Mouse (Mus musculus) CH12.LX (cell line): ENCODE measurements around the gene Got2. TPM values are rescaled to one million over a fixed set of nuclear protein-coding genes. Genes with fewer than 3 reads are reported as not detected.
A peak's percentile ranks its signal among the peaks of the same experiment; 100 is the strongest.
"Not testable (repeated sequence)": the region's sequence is repeated elsewhere in the genome, so short reads cannot be mapped to it uniquely, and the experiment has no call there.

Experiments used
- DNase-seq: peaks from one replicate; pipeline ENCODE4 v3.0.0-alpha.2; 2013; ENCODE audit errors: extremely low read depth
- H3K27ac ChIP-seq: 2 replicates; pipeline ENCODE4 v1.5.1; 2012; ENCODE audit warnings: low read depth, mild to moderate bottlenecking, control low read depth, moderate library complexity; ENCODE audit not compliant: insufficient read depth
- H3K27me3 ChIP-seq: replicated peaks from 2 replicates; pipeline ENCODE3; 2012; ENCODE audit warnings: inconsistent platforms
- H3K36me3 ChIP-seq, 2 experiments: replicated peaks in 1 of 2; 2 replicates each; pipeline versions ENCODE3 to v1.6.1; 2012; ENCODE audit warnings: inconsistent platforms in 1 of 2, low read length in 1 of 2, mild to moderate bottlenecking in 1 of 2, mixed read lengths in 1 of 2, moderate library complexity in 1 of 2; ENCODE audit not compliant: control insufficient read depth in 1 of 2, insufficient read depth in 1 of 2
- H3K4me1 ChIP-seq, 2 experiments: 2 replicates each; pipeline ENCODE4 v1.6.1; 2012; ENCODE audit warnings: inconsistent platforms in 1 of 2, moderate library complexity in 1 of 2; ENCODE audit not compliant: insufficient read depth in 2 of 2, control insufficient read depth in 1 of 2
- H3K4me2 ChIP-seq: 2 replicates; pipeline ENCODE4 v1.6.1; 2012; ENCODE audit warnings: low read depth, mild to moderate bottlenecking, control low read depth; ENCODE audit not compliant: poor library complexity, insufficient read depth, severe bottlenecking
- H3K4me3 ChIP-seq, 3 experiments: fragments of 150-350 bp in 1 of 3; sonication (generic) in 1 of 3; replicated peaks in 1 of 3; 2 replicates each; pipeline versions ENCODE3 to v1.5.1; 2011 to 2012; ENCODE audit warnings: low read depth in 2 of 3, low read length in 2 of 3, mild to moderate bottlenecking in 2 of 3, moderate library complexity in 2 of 3, control low read depth in 1 of 3, improper control_type of control experiment in 1 of 3, inconsistent platforms in 1 of 3, mixed read lengths in 1 of 3; ENCODE audit not compliant: poor library complexity in 1 of 3
- H3K79me2 ChIP-seq: replicated peaks from 2 replicates; pipeline ENCODE4 v1.6.1; 2012; ENCODE audit warnings: mild to moderate bottlenecking, moderate library complexity; ENCODE audit not compliant: control insufficient read depth, poor library complexity, insufficient read depth, severe bottlenecking; ENCODE audit errors: extremely low read depth
- H3K9ac ChIP-seq: 2 replicates; pipeline ENCODE4 v1.6.1; 2012; ENCODE audit warnings: low read depth, mild to moderate bottlenecking, control low read depth, moderate library complexity; ENCODE audit not compliant: insufficient read depth
- H3K9me3 ChIP-seq: replicated peaks from 2 replicates; pipeline ENCODE3; 2012; ENCODE audit warnings: low read length, inconsistent platforms, mixed read lengths
- BHLHE40 ChIP-seq: IDR thresholded peaks from 2 replicates; pipeline ENCODE4 v1.6.1; 2011; ENCODE audit warnings: mild to moderate bottlenecking, low read depth, low read length, improper control_type of control experiment
- ETS1 ChIP-seq: conservative IDR thresholded peaks from 2 replicates; pipeline ENCODE4 v1.6.1; 2012; ENCODE audit warnings: low read depth, mild to moderate bottlenecking, inconsistent platforms, low read length, improper control_type of control experiment, moderate library complexity
- GABPA ChIP-seq: IDR thresholded peaks from 2 replicates; pipeline ENCODE4 v1.6.1; 2012; ENCODE audit warnings: low read depth, low read length, improper control_type of control experiment, inconsistent platforms; ENCODE audit not compliant: insufficient replicate concordance
- HCFC1 ChIP-seq: IDR thresholded peaks from 2 replicates; pipeline ENCODE4 v1.6.1; 2012; ENCODE audit warnings: low read depth, mild to moderate bottlenecking, inconsistent platforms, low read length, improper control_type of control experiment
- IRF4 ChIP-seq: IDR thresholded peaks from 2 replicates; pipeline ENCODE4 v1.6.1; 2014; ENCODE audit warnings: low read depth, mild to moderate bottlenecking, inconsistent platforms, low read length, improper control_type of control experiment
- JUN ChIP-seq: IDR thresholded peaks from 2 replicates; pipeline ENCODE4 v1.6.1; 2011; ENCODE audit warnings: low read depth, mild to moderate bottlenecking, low read length, improper control_type of control experiment, moderate library complexity; ENCODE audit not compliant: insufficient read depth
- JUND ChIP-seq: conservative IDR thresholded peaks from 2 replicates; pipeline ENCODE4 v1.6.1; 2011; ENCODE audit warnings: low read depth, low read length, improper control_type of control experiment
- MXI1 ChIP-seq: IDR thresholded peaks from 2 replicates; pipeline ENCODE4 v1.6.1; 2011; ENCODE audit warnings: mild to moderate bottlenecking, low read depth, low read length, improper control_type of control experiment
- NELFE ChIP-seq: IDR thresholded peaks from 2 replicates; pipeline ENCODE4 v1.6.1; 2011; ENCODE audit warnings: low read depth, low read length, improper control_type of control experiment
- NRF1 ChIP-seq: IDR thresholded peaks from 2 replicates; pipeline ENCODE4 v1.6.1; 2014; ENCODE audit warnings: low read depth, mild to moderate bottlenecking, inconsistent platforms, low read length, improper control_type of control experiment, moderate library complexity
- PAX5 ChIP-seq: IDR thresholded peaks from 2 replicates; pipeline ENCODE4 v1.6.1; 2012; ENCODE audit warnings: low read length, inconsistent platforms, mixed read lengths
- POLR2A ChIP-seq: IDR thresholded peaks from 2 replicates; pipeline ENCODE4 v1.6.1; 2011; ENCODE audit warnings: low read depth, mild to moderate bottlenecking, improper control_type of control experiment, low read length
- POLR2AphosphoS2 ChIP-seq: IDR thresholded peaks from 2 replicates; pipeline ENCODE4 v1.6.1; 2011; ENCODE audit warnings: low read depth, low read length, improper control_type of control experiment
- RAD21 ChIP-seq: IDR thresholded peaks from 2 replicates; pipeline ENCODE4 v1.6.1; 2011; ENCODE audit warnings: low read depth, mild to moderate bottlenecking, low read length, improper control_type of control experiment, moderate library complexity
- SIN3A ChIP-seq: IDR thresholded peaks from 2 replicates; pipeline ENCODE4 v1.6.1; 2012; ENCODE audit warnings: low read length, improper control_type of control experiment, inconsistent platforms
- TBP ChIP-seq: conservative IDR thresholded peaks from 2 replicates; pipeline ENCODE4 v1.6.1; 2011; ENCODE audit warnings: low read depth, low read length, improper control_type of control experiment
- TCF12 ChIP-seq: IDR thresholded peaks from 2 replicates; pipeline ENCODE4 v1.6.1; 2014; ENCODE audit warnings: low read depth, mild to moderate bottlenecking, inconsistent platforms, low read length, improper control_type of control experiment
- UBTF ChIP-seq: IDR thresholded peaks from 2 replicates; pipeline ENCODE4 v1.6.1; 2012; ENCODE audit warnings: low read depth, mild to moderate bottlenecking, inconsistent platforms, low read length, improper control_type of control experiment, moderate library complexity
- USF2 ChIP-seq: conservative IDR thresholded peaks from 2 replicates; pipeline ENCODE4 v1.6.1; 2011; ENCODE audit warnings: low read depth, low read length, improper control_type of control experiment
- ZC3H11A ChIP-seq: IDR thresholded peaks from 2 replicates; pipeline ENCODE4 v1.6.1; 2012; ENCODE audit warnings: low read depth, mild to moderate bottlenecking, inconsistent platforms, low read length, improper control_type of control experiment
- ZMIZ1 ChIP-seq: IDR thresholded peaks from 2 replicates; pipeline ENCODE4 v1.6.1; 2012; ENCODE audit warnings: low read depth, mild to moderate bottlenecking, inconsistent platforms, low read length, improper control_type of control experiment
- dilution Hi-C: fragments of 300-500 bp; cut with MboI; formaldehyde crosslinking; loops from 2 replicates; pipeline ENCODE4 v1.14.3; 2020; ENCODE audit warnings: low sequenced_read_pairs; ENCODE audit not compliant: extremely low pct_unique_long_range_greater_than_20kb, extremely low pct_ligation_motif_present
- in situ Hi-C: fragments of 300-500 bp; cut with MboI; formaldehyde crosslinking; loops from 3 replicates; pipeline ENCODE4 v1.14.3; 2019; ENCODE audit warnings: low sequenced_read_pairs, low pct_ligation_motif_present, low pct_unique_long_range_greater_than_20kb, mixed read lengths
- polyA plus RNA-seq: library from polyadenylated mRNA; unstranded; fragments of >175 nt; gene quantifications from 2 replicates; pipeline ENCODE4 v1.2.1, GENCODE M21; 2012; ENCODE audit warnings: low read depth; ENCODE audit not compliant: insufficient read length
- total RNA-seq, 2 experiments: library from RNA; depleted of rRNA; stranded (reverse); fragments of 300-350 nt in 1 of 2; fragments of >200 nt in 1 of 2; gene quantifications; 2 replicates each; pipeline ENCODE4 v1.2.3; 2012 to 2014

Gene Got2
- total and polyA plus RNA-seq, 3 experiments, result 283 to 489 (median 303) TPM

GRCm38 (mm10) chr8:95832603-95833434, 55.5 kb downstream of the Got2 start (continued):
- peak; percentile 91 for TF ChIP-seq SIN3A

GRCm38 (mm10) chr8:95830144-95830543, 58.2 kb downstream of the Got2 start:
- Histone ChIP-seq H3K36me3 (peaks cover 0 to 22% of the 10 kb centered on the region in 2 experiments), H3K79me2 (no peaks in the 10 kb centered on the region), H3K4me1 (peaks cover 8 to 24% of the 10 kb centered on the region in 2 experiments), H3K9me3 (no peaks in the 10 kb centered on the region), H3K4me3 (no peak overlapping the region), H3K27ac (no peak overlapping the region), H3K9ac (no peak overlapping the region), H3K27me3 (no peaks in the 10 kb centered on the region), H3K4me2 (no peak overlapping the region)
- no peak for DNase-seq
- dilution Hi-C loops (no loop called here), in situ Hi-C loops (no loop called here)
- TF ChIP-seq NELFE, result no peak
- no peak for TF ChIP-seq POLR2AphosphoS2
- no peak for TF ChIP-seq GABPA
- TF ChIP-seq JUND, result no peak

GRCm38 (mm10) chr8:95825162-95825561, 63.2 kb downstream of the Got2 start, which contains the start of gene Sap18b:
TSS of gene Sap18b (plus strand) at chr8:95825346.
- H3K4me2 ChIP-seq, H3K9me3 ChIP-seq, H3K79me2 ChIP-seq, dilution Hi-C loops, H3K36me3 ChIP-seq, H3K27me3 ChIP-seq, H3K27ac ChIP-seq, H3K9ac ChIP-seq, DNase-seq, H3K4me1 ChIP-seq, H3K4me3 ChIP-seq, in situ Hi-C loops: not testable (repeated sequence)

- DNase-seq, result no peak
- Histone ChIP-seq H3K27me3 (no peaks in the 10 kb centered on the region), H3K27ac (no peak overlapping the region), H3K4me2 (no peak overlapping the region), H3K36me3 (no peaks in the 10 kb centered on the region), H3K4me3 (no peak overlapping the region), H3K9me3 (no peaks in the 10 kb centered on the region), H3K4me1 (peaks cover 0 to 20% of the 10 kb centered on the region in 2 experiments; a peak in 2 of 4 replicates), H3K79me2 (no peaks in the 10 kb centered on the region), H3K9ac (no peak overlapping the region)
- dilution Hi-C loops, result no loop called here
- TF ChIP-seq RAD21, result no peak
- no peak for TF ChIP-seq UBTF
- TF ChIP-seq HCFC1, result no peak
- no peak for TF ChIP-seq POLR2AphosphoS2
- no peak for TF ChIP-seq NRF1
- no peak for TF ChIP-seq ETS1
- TF ChIP-seq ZC3H11A, result no peak
- TF ChIP-seq JUND, result no peak
- TF ChIP-seq SIN3A, result no peak
- TF ChIP-seq TCF12, result no peak
- TF ChIP-seq NELFE, result no peak
- no peak for TF ChIP-seq BHLHE40
- no peak for TF ChIP-seq USF2
- TF ChIP-seq PAX5, result no peak
- no peak for TF ChIP-seq ZMIZ1
- TF ChIP-seq JUN, result no peak
- no peak for TF ChIP-seq MXI1
- no peak for TF ChIP-seq IRF4
- no peak for TF ChIP-seq POLR2A
- TF ChIP-seq TBP, result no peak
- in situ Hi-C loops, result no loop called here
These were observed 65.6 kb downstream of the Got2 start for GRCm38 (mm10) chr8:95822699-95823098.
